Mouse (Mus musculus) cerebellum, adult 2 months (tissue): ENCODE data around the gene Dapk1.

ENCODE experiments used
- CTCF ChIP-seq: fragments of 200-500 bp; IDR thresholded peaks from 2 replicates; pipeline ENCODE4 v1.5.1; 2011; ENCODE audit warnings: low read depth, mild to moderate bottlenecking, control low read depth, low read length, moderate library complexity, borderline replicate concordance; ENCODE audit not compliant: insufficient read depth
- POLR2A ChIP-seq: fragments of 200-500 bp; IDR thresholded peaks from 2 replicates; pipeline ENCODE4 v1.6.1; 2011; ENCODE audit warnings: low read length, control low read depth, borderline replicate concordance; ENCODE audit not compliant: insufficient read depth

DNA sequence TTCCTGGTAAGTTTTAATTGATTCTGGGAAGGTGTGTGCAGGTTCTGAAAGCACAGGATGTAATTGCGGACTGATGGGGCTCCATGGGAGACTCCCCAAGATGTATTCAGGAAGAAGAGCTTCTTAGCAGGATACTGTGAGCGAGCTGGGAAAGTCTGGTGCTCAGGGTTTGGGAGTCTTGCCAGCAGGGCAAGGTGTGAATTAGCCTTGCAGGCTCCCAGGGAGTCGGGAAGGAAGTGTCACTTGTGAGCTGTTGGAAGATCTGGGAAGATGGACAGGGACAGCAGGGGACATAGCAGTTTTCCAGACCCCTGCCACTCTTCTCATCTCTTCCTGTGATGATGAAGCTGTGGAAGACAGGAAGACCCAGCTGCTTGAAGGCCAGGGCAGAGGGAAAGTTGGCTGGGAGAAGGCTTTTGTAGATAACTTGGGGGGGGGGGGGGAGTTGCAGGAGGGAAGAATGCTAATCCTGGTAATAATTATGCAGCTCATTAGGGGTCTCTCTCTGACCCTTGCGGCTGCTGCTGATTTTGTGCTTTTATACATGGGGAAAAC, 19.7 kb downstream of the Dapk1 start:
- no peak for TF ChIP-seq CTCF
- TF ChIP-seq POLR2A = no peak
